Mouse (Mus musculus): Measurements from ENCODE around the gene N4bp3.

- TF ChIP-seq JUN (IDR thresholded peaks at IDR 0.05; ENCODE audit: insufficient read depth, low read depth, low read length) = no peak
- no peak for TF ChIP-seq TBP (conservative IDR thresholded peaks at IDR 0.05; ENCODE audit: low read depth, low read length)
- TF ChIP-seq ETS1 (conservative IDR thresholded peaks at IDR 0.05; ENCODE audit: low read depth, low read length) = no peak
- TF ChIP-seq TCF12 (IDR thresholded peaks at IDR 0.05; ENCODE audit: low read depth, low read length) = no peak
- no peak for TF ChIP-seq GABPA (IDR thresholded peaks at IDR 0.05; ENCODE audit: insufficient replicate concordance, low read depth, low read length)
- no peak for TF ChIP-seq CTCF (conservative IDR thresholded peaks at IDR 0.05 in 1 of 2, IDR thresholded peaks at IDR 0.05 in 1 of 2; ENCODE audit: low read depth in 2 of 2, low read length in 2 of 2)
- no peak for TF ChIP-seq SIN3A (IDR thresholded peaks at IDR 0.05; ENCODE audit: low read length)
- no peak for TF ChIP-seq EP300 (IDR thresholded peaks at IDR 0.05; ENCODE audit: low read length)
- TF ChIP-seq USF1 (IDR thresholded peaks at IDR 0.05; ENCODE audit: low read depth, low read length) = no peak
Measured at GRCm38 (mm10) chr11:51681976-51682374, 31.3 kb upstream of the N4bp3 start.
